ENCODE assay signal across 14 mouse cellular contexts in the genomic region with DNA sequence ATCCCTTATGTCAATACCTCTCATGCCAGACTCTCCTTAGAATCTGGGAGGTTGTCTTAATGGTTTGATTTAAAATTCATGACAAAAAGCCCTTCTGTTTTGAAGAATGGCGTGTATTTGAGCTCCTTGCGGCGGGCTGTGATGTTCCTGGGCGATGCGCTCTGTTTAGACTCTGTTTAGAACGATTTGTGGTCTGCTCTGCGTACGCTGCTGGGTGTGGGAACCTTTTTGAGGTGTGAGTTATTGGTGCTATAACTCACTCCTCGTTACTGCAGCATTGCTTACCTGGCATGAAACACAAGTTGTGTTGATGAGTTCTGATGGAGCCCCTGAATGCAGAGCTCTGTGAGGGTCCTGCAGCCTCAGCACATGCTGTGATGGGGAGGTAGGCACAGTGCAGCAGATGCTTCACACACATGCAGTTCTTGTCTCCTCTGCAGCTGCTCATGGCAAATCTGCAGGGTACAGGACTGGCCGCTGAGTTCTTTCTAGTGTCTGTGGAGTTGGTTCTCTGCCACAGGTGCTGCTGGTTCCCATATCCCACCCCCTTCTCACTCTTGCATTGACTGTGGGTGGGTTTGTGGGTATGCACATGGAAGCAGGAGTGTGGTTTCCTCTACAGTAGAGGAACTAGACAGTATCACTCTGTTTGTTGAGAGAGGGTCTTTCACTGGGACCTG. TPM values are rescaled to one million over a fixed set of nuclear protein-coding genes. Genes with fewer than 3 reads are reported as not detected.
A peak's percentile ranks its signal among the peaks of the same experiment; 100 is the strongest.
DNase-seq lines count a peak whose midpoint lies in the region; ATAC-seq lines count a peak whose summit lies in the region.
"Had no signal": no experiment of that assay in that cellular context is flagged by ENCODE, and none has a peak within 500 bp of the region (broad histone marks: within the 10 kb centered on the region; RNA-seq: fewer than 3 reads in every experiment).

No protein-coding gene starts in this region.

- H3K36me3 ChIP-seq in heart, embryonic 15.5 days, result no peaks in the 10 kb centered on the region
- H3K36me3 ChIP-seq in neural tube, embryonic 11.5 days (ENCODE audit: control insufficient read depth, insufficient read depth, low read length), result no peaks in the 10 kb centered on the region

- peak overlapping the region; percentile 2; the same call in 1 of the 2 replicates for H3K27ac ChIP-seq in heart, embryonic 15.5 days
- no peak overlapping the region for H3K27ac ChIP-seq in neural tube, embryonic 11.5 days (ENCODE audit: low read depth, low read length)

- no peaks in the 10 kb centered on the region for H3K27me3 ChIP-seq in heart, embryonic 15.5 days
- no peaks in the 10 kb centered on the region for H3K27me3 ChIP-seq in neural tube, embryonic 11.5 days (ENCODE audit: control insufficient read depth, insufficient read depth, low read length)
- H3K27me3 ChIP-seq: heart, embryonic 12.5 days had no signal

- DNase-seq in heart, postnatal 4 days, result no peak
- DNase-seq in neural tube, embryonic 11.5 days (ENCODE audit: low spot score), result peak; percentile 8
- no peak for DNase-seq in neural tube, embryonic 10.5 days (ENCODE audit: extremely low spot score, low spot score)
- DNase-seq in naive thymus-derived CD4-positive, alpha-beta T cell, adult 2 months (ENCODE audit: low read depth), result peak; percentile 85
- DNase-seq in thymus, postnatal 4 days, result peak; percentile 63
- no peak for DNase-seq in ovary, adult 18-20 months (ENCODE audit: low spot score)
- DNase-seq in embryo, embryonic 11 days, result no peak
- DNase-seq: adrenal gland, adult 8-10 months; kidney, adult 2 months; left cerebral cortex, postnatal 4 days; liver, postnatal 0 days; right cerebral cortex, postnatal 4 days had no signal

- H3K9me3 ChIP-seq in heart, embryonic 15.5 days (replicated peaks), result no peaks in the 10 kb centered on the region
- no peaks in the 10 kb centered on the region for H3K9me3 ChIP-seq in neural tube, embryonic 11.5 days (ENCODE audit: control insufficient read depth, low read length)

- H3K9ac ChIP-seq in heart, embryonic 15.5 days, result no peak overlapping the region
- no peak overlapping the region for H3K9ac ChIP-seq in neural tube, embryonic 11.5 days (ENCODE audit: low read length)
- H3K9ac ChIP-seq: heart, embryonic 12.5 days; liver, postnatal 0 days had no signal

- 78% methylated on average over 10 of the region's 10 CpGs for WGBS in heart, embryonic 15.5 days
- WGBS in neural tube, embryonic 11.5 days, result 66% methylated on average over 10 of the region's 10 CpGs

- no peak overlapping the region for H3K4me3 ChIP-seq in heart, embryonic 15.5 days
- H3K4me3 ChIP-seq in neural tube, embryonic 11.5 days (ENCODE audit: low read depth, low read length), result no peak overlapping the region
- H3K4me3 ChIP-seq: heart, embryonic 12.5 days had no signal

- H3K4me1 ChIP-seq in heart, embryonic 15.5 days (replicated peaks), result peaks cover 42% of the 10 kb centered on the region
- peaks cover 14% of the 10 kb centered on the region for H3K4me1 ChIP-seq in neural tube, embryonic 11.5 days (ENCODE audit: control insufficient read depth, insufficient read depth, low read length)

- ATAC-seq in heart, embryonic 15.5 days (replicated peaks; ENCODE audit: insufficient number of reproducible peaks, insufficient read depth, low FRiP score, low read depth), result no peak
- no peak for ATAC-seq in neural tube, embryonic 11.5 days (ENCODE audit: insufficient read depth, low FRiP score, low TSS enrichment)
- ATAC-seq: liver, postnatal 0 days had no signal

- H3K4me2 ChIP-seq in heart, embryonic 15.5 days, result no peak overlapping the region
- H3K4me2 ChIP-seq in neural tube, embryonic 11.5 days (ENCODE audit: low read depth), result no peak overlapping the region
- H3K4me2 ChIP-seq: heart, embryonic 12.5 days had no signal

RNA-seq across cellular contexts. Expression of a gene that starts 43.4 kb away (rescaled TPM):
- 44.7 and 55.3 TPM in 2 replicates for polyA plus RNA-seq in heart, embryonic 15.5 days (2015; fragmentation: Nextera tagmentation; extraction: Ambion mirVana)
- total RNA-seq in heart, postnatal 4 days (2021), result 10 to 100 TPM; 47.2 to 52.9 TPM
- 89.6 and 92.4 TPM in 2 replicates for polyA plus RNA-seq in neural tube, embryonic 11.5 days (2014; fragmentation: Nextera tagmentation; extraction: Ambion mirVana)

Comparison
In these comparisons a context has a peak if more than half of its experiments do, and no peak if none do; other contexts are left out.
1. DNase-seq: peak in neural tube, embryonic 11.5 days (single experiment), naive thymus-derived CD4-positive, alpha-beta T cell, adult 2 months (single experiment) and thymus, postnatal 4 days (single experiment); none in heart, postnatal 4 days (single experiment), neural tube, embryonic 10.5 days (single experiment), ovary, adult 18-20 months (single experiment) and embryo, embryonic 11 days (single experiment).